Mouse (Mus musculus): Measurements from ENCODE around the gene Rptor. TPM values are rescaled to one million over a fixed set of nuclear protein-coding genes. Genes with fewer than 3 reads are reported as not detected.

Rptor gene
- polyA plus RNA-seq, 1 experiment from 2014 or later = 15.7 TPM

GRCm38 (mm10) chr11:119873643-119874042 is 270.9 kb downstream of the Rptor start:
- Histone ChIP-seq H3K4me3 (no peak overlapping the region), H3K36me3 (replicated peaks) (peaks cover 99% of the 10 kb centered on the region), H3K9me3 (no peaks in the 10 kb centered on the region), H3K4me1 (no peaks in the 10 kb centered on the region), H3K27me3 (replicated peaks; ENCODE audit: low read depth, poor library complexity, severe bottlenecking) (no peaks in the 10 kb centered on the region), H3K27ac (replicated peaks) (no peak overlapping the region)
- DNase-seq (ENCODE audit: low spot score) = no peak
- WGBS = 92% methylated on average over 4 of the region's 4 CpGs

- Histone ChIP-seq H3K27ac (replicated peaks) (no peak overlapping the region), H3K36me3 (replicated peaks) (peaks cover 99% of the 10 kb centered on the region), H3K27me3 (replicated peaks; ENCODE audit: low read depth, poor library complexity, severe bottlenecking) (no peaks in the 10 kb centered on the region), H3K4me3 (no peak overlapping the region), H3K4me1 (no peaks in the 10 kb centered on the region), H3K9me3 (no peaks in the 10 kb centered on the region)
- 92% methylated on average over 1 of the region's 1 CpGs for WGBS
- DNase-seq (ENCODE audit: low spot score) = no peak
Measured at GRCm38 (mm10) chr11:119874841-119875240, 272.1 kb downstream of the Rptor start.

- Histone ChIP-seq H3K4me3 (no peak overlapping the region), H3K27ac (replicated peaks) (no peak overlapping the region), H3K4me1 (no peaks in the 10 kb centered on the region), H3K27me3 (replicated peaks; ENCODE audit: low read depth, poor library complexity, severe bottlenecking) (no peaks in the 10 kb centered on the region), H3K9me3 (no peaks in the 10 kb centered on the region), H3K36me3 (replicated peaks) (peaks cover 99% of the 10 kb centered on the region)
- no peak for DNase-seq (ENCODE audit: low spot score)
- WGBS = 91% methylated on average over 9 of the region's 9 CpGs
Measured at GRCm38 (mm10) chr11:119875685-119876084, 273.0 kb downstream of the Rptor start.

GRCm38 (mm10) chr11:119877124-119877523 is 274.4 kb downstream of the Rptor start:
- H3K36me3 ChIP-seq (replicated peaks) = peaks cover 89% of the 10 kb centered on the region
- H3K9me3 ChIP-seq = no peaks in the 10 kb centered on the region
- no peak for DNase-seq (ENCODE audit: low spot score)
- 92% methylated on average over 7 of the region's 7 CpGs for WGBS
- H3K4me3 ChIP-seq = no peak overlapping the region
- H3K27me3 ChIP-seq (replicated peaks; ENCODE audit: low read depth, poor library complexity, severe bottlenecking) = no peaks in the 10 kb centered on the region
- no peak overlapping the region for H3K27ac ChIP-seq (replicated peaks)
- no peaks in the 10 kb centered on the region for H3K4me1 ChIP-seq

GRCm38 (mm10) chr11:119879573-119879972 is 276.9 kb downstream of the Rptor start:
- H3K9me3 ChIP-seq = no peaks in the 10 kb centered on the region
- no peaks in the 10 kb centered on the region for H3K27me3 ChIP-seq (replicated peaks; ENCODE audit: low read depth, poor library complexity, severe bottlenecking)
- WGBS = 90% methylated on average over 5 of the region's 5 CpGs
- H3K4me1 ChIP-seq = no peaks in the 10 kb centered on the region
- DNase-seq (ENCODE audit: low spot score) = no peak
- peaks cover 68% of the 10 kb centered on the region for H3K36me3 ChIP-seq (replicated peaks)
- no peak overlapping the region for H3K27ac ChIP-seq (replicated peaks)
- no peak overlapping the region for H3K4me3 ChIP-seq

- peaks cover 4% of the 10 kb centered on the region; the same call in 1 of the 2 replicates for H3K4me1 ChIP-seq
- peaks cover 67% of the 10 kb centered on the region for H3K36me3 ChIP-seq (replicated peaks)
- DNase-seq (ENCODE audit: low spot score) = no peak
- no peak overlapping the region; the same call in 1 of the 2 replicates for H3K27ac ChIP-seq (replicated peaks)
- H3K4me3 ChIP-seq = no peak overlapping the region
- H3K27me3 ChIP-seq (replicated peaks; ENCODE audit: low read depth, poor library complexity, severe bottlenecking) = no peaks in the 10 kb centered on the region
- WGBS = 80% methylated on average over 2 of the region's 2 CpGs
- H3K9me3 ChIP-seq = no peaks in the 10 kb centered on the region
Measured at GRCm38 (mm10) chr11:119883646-119884045, 280.9 kb downstream of the Rptor start.

GRCm38 (mm10) chr11:119889966-119890365 is 287.3 kb downstream of the Rptor start:
- Histone ChIP-seq H3K36me3 (replicated peaks) (peaks cover 95% of the 10 kb centered on the region), H3K27me3 (replicated peaks; ENCODE audit: low read depth, poor library complexity, severe bottlenecking) (no peaks in the 10 kb centered on the region), H3K9me3 (no peaks in the 10 kb centered on the region), H3K4me1 (peaks cover 1% of the 10 kb centered on the region; the same call in 1 of the 2 replicates), H3K27ac (replicated peaks) (no peak overlapping the region), H3K4me3 (no peak overlapping the region)
- WGBS = 92% methylated on average over 3 of the region's 3 CpGs
- DNase-seq (ENCODE audit: low spot score) = no peak

GRCm38 (mm10) chr11:119891601-119892215 is 289.0 kb downstream of the Rptor start:
- Histone ChIP-seq H3K36me3 (replicated peaks) (peaks cover 93% of the 10 kb centered on the region), H3K27me3 (replicated peaks; ENCODE audit: low read depth, poor library complexity, severe bottlenecking) (no peaks in the 10 kb centered on the region), H3K27ac (replicated peaks) (no peak overlapping the region), H3K9me3 (no peaks in the 10 kb centered on the region), H3K4me3 (no peak overlapping the region), H3K4me1 (no peaks in the 10 kb centered on the region)
- 88% methylated on average over 7 of the region's 7 CpGs for WGBS
- no peak for DNase-seq (ENCODE audit: low spot score)

- no peak overlapping the region for H3K27ac ChIP-seq (replicated peaks)
- H3K4me3 ChIP-seq = no peak overlapping the region
- H3K4me1 ChIP-seq = no peaks in the 10 kb centered on the region
- H3K36me3 ChIP-seq (replicated peaks) = peaks cover 95% of the 10 kb centered on the region
- 76% methylated on average over 10 of the region's 10 CpGs for WGBS
- no peaks in the 10 kb centered on the region for H3K9me3 ChIP-seq
- no peaks in the 10 kb centered on the region for H3K27me3 ChIP-seq (replicated peaks; ENCODE audit: low read depth, poor library complexity, severe bottlenecking)
- DNase-seq (ENCODE audit: low spot score) = no peak
Measured at GRCm38 (mm10) chr11:119893667-119894236, 291.0 kb downstream of the Rptor start.

- no peaks in the 10 kb centered on the region for H3K4me1 ChIP-seq
- WGBS = 62% methylated on average over 6 of the region's 6 CpGs
- no peak overlapping the region for H3K27ac ChIP-seq (replicated peaks)
- no peaks in the 10 kb centered on the region for H3K9me3 ChIP-seq
- DNase-seq (ENCODE audit: low spot score) = no peak
- H3K36me3 ChIP-seq (replicated peaks) = peaks cover 95% of the 10 kb centered on the region
- no peaks in the 10 kb centered on the region for H3K27me3 ChIP-seq (replicated peaks; ENCODE audit: low read depth, poor library complexity, severe bottlenecking)
- no peak overlapping the region for H3K4me3 ChIP-seq
Measured at GRCm38 (mm10) chr11:119894634-119895033, 291.9 kb downstream of the Rptor start.

GRCm38 (mm10) chr11:119897041-119897440 is 294.3 kb downstream of the Rptor start:
- Histone ChIP-seq H3K27me3 (replicated peaks; ENCODE audit: low read depth, poor library complexity, severe bottlenecking) (no peaks in the 10 kb centered on the region), H3K4me1 (no peaks in the 10 kb centered on the region), H3K4me3 (no peak overlapping the region), H3K36me3 (replicated peaks) (peaks cover 72% of the 10 kb centered on the region), H3K27ac (replicated peaks) (no peak overlapping the region), H3K9me3 (no peaks in the 10 kb centered on the region)
- 84% methylated on average over 9 of the region's 9 CpGs for WGBS
- DNase-seq (ENCODE audit: low spot score) = no peak

GRCm38 (mm10) chr11:119898976-119899375 is 296.3 kb downstream of the Rptor start:
- H3K4me1 ChIP-seq = no peaks in the 10 kb centered on the region
- 89% methylated on average over 11 of the region's 11 CpGs for WGBS
- H3K4me3 ChIP-seq = no peak overlapping the region
- H3K27ac ChIP-seq (replicated peaks) = no peak overlapping the region
- no peak for DNase-seq (ENCODE audit: low spot score)
- H3K27me3 ChIP-seq (replicated peaks; ENCODE audit: low read depth, poor library complexity, severe bottlenecking) = no peaks in the 10 kb centered on the region
- H3K9me3 ChIP-seq = no peaks in the 10 kb centered on the region
- peaks cover 56% of the 10 kb centered on the region for H3K36me3 ChIP-seq (replicated peaks)

GRCm38 (mm10) chr11:119901174-119901573 is 298.5 kb downstream of the Rptor start:
- Histone ChIP-seq H3K36me3 (replicated peaks) (peaks cover 34% of the 10 kb centered on the region), H3K27ac (replicated peaks) (no peak overlapping the region), H3K4me1 (peaks cover 8% of the 10 kb centered on the region), H3K27me3 (replicated peaks; ENCODE audit: low read depth, poor library complexity, severe bottlenecking) (peaks cover 5% of the 10 kb centered on the region; the same call in 1 of the 2 replicates), H3K9me3 (no peaks in the 10 kb centered on the region), H3K4me3 (no peak overlapping the region)
- WGBS = 76% methylated on average over 4 of the region's 4 CpGs
- no peak for DNase-seq (ENCODE audit: low spot score)
